Mouse (Mus musculus) spleen, embryonic (tissue): ENCODE data around the gene Runx3.
"Not testable (repeated sequence)": the region's sequence is repeated elsewhere in the genome, so short reads cannot be mapped to it uniquely, and the experiment has no call there.

Experiments used
- CTCF ChIA-PET: fragments of 350-600 bp; sonication (Branson Sonifier 250); formaldehyde crosslinking; loops from one replicate; lab custom pipeline; 2022; lab: Charles Lee

The Runx3 gene

GRCm38 (mm10) chr4:135166413-135167225 is 46.2 kb downstream of the Runx3 start:
- CTCF ChIA-PET, result interaction anchor here (0.8 kb wide), 1 partner anchor 23 kb away, joined by 3 read pairs; no protein-coding TSS in a partner anchor

- CTCF ChIA-PET, result no interaction called here
Observed at GRCm38 (mm10) chr4:135167816-135168527, 47.5 kb downstream of the Runx3 start.

GRCm38 (mm10) chr4:135169096-135169495 is 48.6 kb downstream of the Runx3 start:
- CTCF ChIA-PET, result no interaction called here

- CTCF ChIA-PET, result no interaction called here
Observed at GRCm38 (mm10) chr4:135169501-135169900, 49.0 kb downstream of the Runx3 start.

GRCm38 (mm10) chr4:135171304-135171875 is 50.9 kb downstream of the Runx3 start:
- CTCF ChIA-PET, result no interaction called here

GRCm38 (mm10) chr4:135175406-135176120 is 55.1 kb downstream of the Runx3 start:
- CTCF ChIA-PET, result no interaction called here

GRCm38 (mm10) chr4:135177568-135177967 is 57.1 kb downstream of the Runx3 start:
- CTCF ChIA-PET, result interaction anchor here (0.7 to 1.4 kb wide), 2 partner anchors 17 to 68 kb away, joined by 3 read pairs; no protein-coding TSS in a partner anchor

- CTCF ChIA-PET, result interaction anchor here (0.6 to 1.6 kb wide), 3 partner anchors 13 to 132 kb away, joined by 3 to 4 read pairs (median 3); no protein-coding TSS in a partner anchor
Observed at GRCm38 (mm10) chr4:135179077-135179481, 58.6 kb downstream of the Runx3 start.

- CTCF ChIA-PET, result no interaction called here
Observed at GRCm38 (mm10) chr4:135181819-135182218, 61.4 kb downstream of the Runx3 start.

- CTCF ChIA-PET, result not testable (repeated sequence)
Observed at GRCm38 (mm10) chr4:135184277-135184676, 63.8 kb downstream of the Runx3 start.

- CTCF ChIA-PET, result interaction anchor here (1.4 kb wide), 1 partner anchor 24 kb away, joined by 3 read pairs; no protein-coding TSS in a partner anchor
Observed at GRCm38 (mm10) chr4:135189452-135190008, 69.1 kb downstream of the Runx3 start.

- CTCF ChIA-PET, result interaction anchor here (1.4 kb wide), 1 partner anchor 24 kb away, joined by 3 read pairs; no protein-coding TSS in a partner anchor
Observed at GRCm38 (mm10) chr4:135190364-135190763, 69.9 kb downstream of the Runx3 start.

GRCm38 (mm10) chr4:135191185-135191584 is 70.7 kb downstream of the Runx3 start:
- CTCF ChIA-PET, result no interaction called here

- CTCF ChIA-PET, result no interaction called here
Observed at GRCm38 (mm10) chr4:135191604-135192003, 71.2 kb downstream of the Runx3 start.

GRCm38 (mm10) chr4:135192841-135193240 is 72.4 kb downstream of the Runx3 start:
- CTCF ChIA-PET, result no interaction called here

- CTCF ChIA-PET, result no interaction called here
Observed at GRCm38 (mm10) chr4:135197857-135198256, 77.4 kb downstream of the Runx3 start.

- CTCF ChIA-PET, result interaction anchor here (0.6 kb wide), 1 partner anchor 111 kb away, joined by 5 read pairs; no protein-coding TSS in a partner anchor
Observed at GRCm38 (mm10) chr4:135201771-135202170, 81.3 kb downstream of the Runx3 start.

GRCm38 (mm10) chr4:135203279-135203678 is 82.8 kb downstream of the Runx3 start:
- CTCF ChIA-PET, result interaction anchor here (0.7 kb wide), 3 partner anchors 156 to 287 kb away, joined by 3 to 8 read pairs (median 4); no protein-coding TSS in a partner anchor

- CTCF ChIA-PET, result interaction anchor here (0.6 to 0.7 kb wide), 2 partner anchors 137 to 288 kb away, joined by 4 to 7 read pairs; no protein-coding TSS in a partner anchor
Observed at GRCm38 (mm10) chr4:135203806-135204560, 83.5 kb downstream of the Runx3 start.

- CTCF ChIA-PET, result interaction anchor here (0.6 kb wide), 2 partner anchors 47 to 138 kb away, joined by 6 to 7 read pairs; no protein-coding TSS in a partner anchor
Observed at GRCm38 (mm10) chr4:135204666-135205065, 84.2 kb downstream of the Runx3 start.
